Mouse (Mus musculus): ENCODE data around the gene Tgm6. TPM values are rescaled to one million over a fixed set of nuclear protein-coding genes. Genes with fewer than 3 reads are reported as not detected.

The Tgm6 gene
- polyA plus RNA-seq, 1 experiment from 2014 or later: not detected

DNA sequence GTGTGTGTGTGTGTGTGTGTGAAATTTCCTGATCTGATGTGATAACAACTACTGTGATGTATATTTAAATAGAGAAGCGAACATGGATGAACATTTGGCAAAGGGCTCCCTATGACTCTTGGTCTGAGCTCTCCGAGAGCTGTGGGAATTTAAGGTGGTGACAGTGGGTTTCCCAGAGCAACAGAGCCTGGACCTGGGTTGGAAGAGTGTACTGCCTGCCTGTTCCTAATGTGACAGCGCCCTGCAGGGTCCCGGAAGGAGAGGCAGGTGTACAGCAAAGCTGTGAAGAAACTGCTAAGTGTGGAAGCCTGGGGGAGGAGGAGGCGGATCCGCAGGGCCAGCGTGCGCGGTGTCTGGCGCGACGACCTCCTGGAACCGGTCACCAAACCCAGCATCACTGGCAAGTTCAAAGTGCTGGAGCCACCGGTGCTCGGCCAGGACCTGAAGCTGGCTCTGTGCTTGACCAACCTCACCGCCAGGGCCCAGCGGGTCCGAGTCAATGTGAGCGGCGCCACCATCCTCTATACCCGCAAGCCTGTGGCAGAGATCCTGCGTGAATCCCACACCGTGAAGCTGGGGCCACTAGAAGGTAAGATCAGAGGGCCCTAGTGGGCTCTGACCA lies 32.6 kb downstream of the Tgm6 start:
- Histone ChIP-seq H3K9ac (replicated peaks; ENCODE audit: low read length) (no peak overlapping the region), H3K27ac (ENCODE audit: low read length) (no peak overlapping the region), H3K4me2 (replicated peaks; ENCODE audit: low read depth, low read length) (no peak overlapping the region), H3K9me3 (ENCODE audit: low read length) (no peaks in the 10 kb centered on the region), H3K4me1 (ENCODE audit: insufficient read depth, low read length) (no peaks in the 10 kb centered on the region), H3K4me3 (ENCODE audit: low read length) (no peak overlapping the region), H3K36me3 (ENCODE audit: insufficient read depth, low read length) (no peaks in the 10 kb centered on the region), H3K27me3 (ENCODE audit: insufficient read depth, low read length) (no peaks in the 10 kb centered on the region)
- WGBS: 82% methylated on average over 23 of the region's 23 CpGs
- ATAC-seq (ENCODE audit: low FRiP score, low TSS enrichment): 0 out of 2 replicates have a peak, but pooled peaks have one; percentile 27

DNA sequence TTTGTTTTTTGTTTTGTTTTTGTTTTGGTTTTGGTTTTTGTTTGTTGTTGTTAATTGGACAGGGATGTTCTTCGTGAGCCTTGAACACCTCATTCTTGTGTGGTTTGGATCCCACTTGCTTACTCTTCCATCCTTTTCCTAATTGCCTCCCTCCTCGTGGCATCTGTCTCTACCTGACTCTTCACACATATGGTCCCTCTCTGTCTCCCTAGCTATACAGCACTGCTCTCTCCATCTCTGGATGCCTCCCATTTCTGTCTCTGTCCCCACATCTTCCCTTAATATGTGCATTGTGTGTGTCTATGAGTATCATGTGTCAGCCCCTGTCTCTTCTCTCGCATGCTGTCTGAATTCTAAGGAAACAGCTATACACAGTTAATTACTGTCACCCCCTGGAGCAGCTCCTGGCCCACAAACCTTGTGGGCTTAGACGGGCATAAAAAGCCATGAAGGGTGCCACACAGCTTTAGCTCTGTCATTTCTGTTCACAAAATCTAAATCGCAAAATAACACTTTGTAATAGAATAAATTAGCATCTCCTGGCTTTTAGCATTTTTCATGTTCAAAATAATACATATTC lies 34.0 kb downstream of the Tgm6 start:
- Histone ChIP-seq H3K9ac (replicated peaks; ENCODE audit: low read length) (no peak overlapping the region), H3K9me3 (ENCODE audit: low read length) (no peaks in the 10 kb centered on the region), H3K27me3 (ENCODE audit: insufficient read depth, low read length) (no peaks in the 10 kb centered on the region), H3K4me1 (ENCODE audit: insufficient read depth, low read length) (no peaks in the 10 kb centered on the region), H3K27ac (ENCODE audit: low read length) (no peak overlapping the region), H3K4me3 (ENCODE audit: low read length) (no peak overlapping the region), H3K4me2 (replicated peaks; ENCODE audit: low read depth, low read length) (no peak overlapping the region), H3K36me3 (ENCODE audit: insufficient read depth, low read length) (no peaks in the 10 kb centered on the region)
- ATAC-seq (ENCODE audit: low FRiP score, low TSS enrichment): no peak
- 66% methylated on average over 5 of the region's 5 CpGs for WGBS

GRCm38 (mm10) chr2:130155171-130155570 lies 43.0 kb downstream of the Tgm6 start:
- no peak for ATAC-seq (ENCODE audit: low FRiP score, low TSS enrichment)
- Histone ChIP-seq H3K4me2 (replicated peaks; ENCODE audit: low read depth, low read length) (no peak overlapping the region), H3K9ac (replicated peaks; ENCODE audit: low read length) (no peak overlapping the region), H3K27ac (ENCODE audit: low read length) (no peak overlapping the region), H3K9me3 (ENCODE audit: low read length) (no peaks in the 10 kb centered on the region), H3K4me1 (ENCODE audit: insufficient read depth, low read length) (no peaks in the 10 kb centered on the region), H3K27me3 (ENCODE audit: insufficient read depth, low read length) (no peaks in the 10 kb centered on the region), H3K36me3 (ENCODE audit: insufficient read depth, low read length) (no peaks in the 10 kb centered on the region), H3K4me3 (ENCODE audit: low read length) (no peak overlapping the region)
- WGBS: 90% methylated on average over 3 of the region's 3 CpGs

DNA sequence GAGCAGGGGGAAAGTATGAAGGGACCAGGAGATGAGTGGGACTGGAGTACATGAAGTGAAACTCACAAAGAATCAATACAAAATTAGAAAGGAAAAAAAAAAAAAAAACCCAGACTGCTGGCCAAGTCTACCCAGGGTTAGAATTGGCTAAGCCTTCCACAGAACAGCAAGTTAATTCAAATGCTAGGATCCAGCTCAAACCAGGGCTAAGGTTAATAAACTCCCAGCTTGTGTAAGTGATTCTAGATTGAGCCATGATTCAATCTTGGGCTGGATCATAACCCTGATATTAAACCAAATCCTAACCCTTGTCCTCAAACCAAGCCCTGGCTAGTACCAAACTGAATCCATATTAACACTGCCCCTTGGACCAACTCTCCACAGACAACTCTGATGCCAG lies 43.6 kb downstream of the Tgm6 start:
- Histone ChIP-seq H3K27me3 (ENCODE audit: insufficient read depth, low read length) (no peaks in the 10 kb centered on the region), H3K4me1 (ENCODE audit: insufficient read depth, low read length) (no peaks in the 10 kb centered on the region), H3K4me3 (ENCODE audit: low read length) (no peak overlapping the region), H3K27ac (ENCODE audit: low read length) (no peak overlapping the region), H3K9me3 (ENCODE audit: low read length) (no peaks in the 10 kb centered on the region), H3K4me2 (replicated peaks; ENCODE audit: low read depth, low read length) (no peak overlapping the region), H3K36me3 (ENCODE audit: insufficient read depth, low read length) (no peaks in the 10 kb centered on the region), H3K9ac (replicated peaks; ENCODE audit: low read length) (no peak overlapping the region)
- no peak for ATAC-seq (ENCODE audit: low FRiP score, low TSS enrichment)

DNA sequence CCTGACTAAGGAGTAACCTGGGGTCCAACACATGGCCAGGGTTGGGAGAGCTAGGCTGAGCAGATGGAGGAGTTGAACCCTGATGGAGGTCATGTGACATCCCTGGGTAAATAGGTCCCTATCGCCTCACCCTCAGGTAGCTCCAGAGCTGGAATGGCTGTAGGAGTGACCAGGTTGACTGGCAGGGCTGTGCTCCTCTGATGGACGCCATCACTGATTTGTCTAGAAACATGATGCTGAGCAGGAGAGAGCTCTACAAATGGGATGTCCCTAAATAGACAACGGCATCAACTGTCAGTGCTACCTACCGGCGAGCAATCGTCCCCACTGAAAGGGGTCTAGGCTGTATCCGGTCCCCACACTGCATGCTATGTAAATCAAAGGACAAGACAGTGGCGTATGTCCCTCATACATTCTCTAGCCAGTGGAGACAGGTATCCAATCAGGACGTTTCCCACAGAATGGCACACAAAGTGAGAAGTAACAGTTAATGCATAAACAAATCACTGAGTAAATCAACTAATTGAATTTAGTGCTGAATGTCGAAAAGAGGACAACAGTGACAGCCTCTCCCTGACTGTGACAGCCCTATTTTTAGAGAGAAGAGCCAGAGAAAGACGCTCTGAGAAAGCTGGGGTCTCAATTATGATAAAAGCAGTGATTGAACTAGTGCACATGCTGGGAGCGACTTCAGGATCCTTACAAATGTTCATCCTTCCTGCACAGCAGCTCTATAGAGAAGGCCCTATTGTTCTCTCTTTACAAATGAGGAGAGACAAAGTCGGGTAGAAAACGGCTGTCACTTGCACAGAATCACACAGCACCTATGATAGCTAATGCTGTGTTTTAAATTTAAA lies 45.2 kb downstream of the Tgm6 start:
- Histone ChIP-seq H3K36me3 (ENCODE audit: insufficient read depth, low read length) (no peaks in the 10 kb centered on the region), H3K9me3 (ENCODE audit: low read length) (no peaks in the 10 kb centered on the region), H3K4me2 (replicated peaks; ENCODE audit: low read depth, low read length) (no peak overlapping the region), H3K4me3 (ENCODE audit: low read length) (no peak overlapping the region), H3K27ac (ENCODE audit: low read length) (no peak overlapping the region), H3K4me1 (ENCODE audit: insufficient read depth, low read length) (no peaks in the 10 kb centered on the region), H3K9ac (replicated peaks; ENCODE audit: low read length) (no peak overlapping the region), H3K27me3 (ENCODE audit: insufficient read depth, low read length) (no peaks in the 10 kb centered on the region)
- WGBS: 77% methylated on average over 14 of the region's 14 CpGs
- ATAC-seq (ENCODE audit: low FRiP score, low TSS enrichment): 0 out of 2 replicates have a peak, but pooled peaks have one; percentile 31

- no peak for ATAC-seq (ENCODE audit: low FRiP score, low TSS enrichment)
- Histone ChIP-seq H3K36me3 (ENCODE audit: insufficient read depth, low read length) (no peaks in the 10 kb centered on the region), H3K9me3 (ENCODE audit: low read length) (no peaks in the 10 kb centered on the region), H3K27me3 (ENCODE audit: insufficient read depth, low read length) (no peaks in the 10 kb centered on the region), H3K4me2 (replicated peaks; ENCODE audit: low read depth, low read length) (no peak overlapping the region), H3K4me3 (ENCODE audit: low read length) (no peak overlapping the region), H3K9ac (replicated peaks; ENCODE audit: low read length) (no peak overlapping the region), H3K4me1 (ENCODE audit: insufficient read depth, low read length) (no peaks in the 10 kb centered on the region), H3K27ac (ENCODE audit: low read length) (no peak overlapping the region)
- WGBS: 50% methylated on average over 4 of the region's 4 CpGs
These were observed 45.8 kb downstream of the Tgm6 start for GRCm38 (mm10) chr2:130158088-130158437.

GRCm38 (mm10) chr2:130162701-130163100 lies 50.5 kb downstream of the Tgm6 start:
- Histone ChIP-seq H3K27ac (ENCODE audit: low read length) (no peak overlapping the region), H3K4me3 (ENCODE audit: low read length) (no peak overlapping the region), H3K4me2 (replicated peaks; ENCODE audit: low read depth, low read length) (no peak overlapping the region), H3K4me1 (ENCODE audit: insufficient read depth, low read length) (no peaks in the 10 kb centered on the region), H3K9me3 (ENCODE audit: low read length) (no peaks in the 10 kb centered on the region), H3K9ac (replicated peaks; ENCODE audit: low read length) (no peak overlapping the region), H3K36me3 (ENCODE audit: insufficient read depth, low read length) (peaks cover 2% of the 10 kb centered on the region; the same call in 1 of the 2 replicates), H3K27me3 (ENCODE audit: insufficient read depth, low read length) (no peaks in the 10 kb centered on the region)
- no peak for ATAC-seq (ENCODE audit: low FRiP score, low TSS enrichment)
- 80% methylated on average over 5 of the region's 5 CpGs for WGBS

DNA sequence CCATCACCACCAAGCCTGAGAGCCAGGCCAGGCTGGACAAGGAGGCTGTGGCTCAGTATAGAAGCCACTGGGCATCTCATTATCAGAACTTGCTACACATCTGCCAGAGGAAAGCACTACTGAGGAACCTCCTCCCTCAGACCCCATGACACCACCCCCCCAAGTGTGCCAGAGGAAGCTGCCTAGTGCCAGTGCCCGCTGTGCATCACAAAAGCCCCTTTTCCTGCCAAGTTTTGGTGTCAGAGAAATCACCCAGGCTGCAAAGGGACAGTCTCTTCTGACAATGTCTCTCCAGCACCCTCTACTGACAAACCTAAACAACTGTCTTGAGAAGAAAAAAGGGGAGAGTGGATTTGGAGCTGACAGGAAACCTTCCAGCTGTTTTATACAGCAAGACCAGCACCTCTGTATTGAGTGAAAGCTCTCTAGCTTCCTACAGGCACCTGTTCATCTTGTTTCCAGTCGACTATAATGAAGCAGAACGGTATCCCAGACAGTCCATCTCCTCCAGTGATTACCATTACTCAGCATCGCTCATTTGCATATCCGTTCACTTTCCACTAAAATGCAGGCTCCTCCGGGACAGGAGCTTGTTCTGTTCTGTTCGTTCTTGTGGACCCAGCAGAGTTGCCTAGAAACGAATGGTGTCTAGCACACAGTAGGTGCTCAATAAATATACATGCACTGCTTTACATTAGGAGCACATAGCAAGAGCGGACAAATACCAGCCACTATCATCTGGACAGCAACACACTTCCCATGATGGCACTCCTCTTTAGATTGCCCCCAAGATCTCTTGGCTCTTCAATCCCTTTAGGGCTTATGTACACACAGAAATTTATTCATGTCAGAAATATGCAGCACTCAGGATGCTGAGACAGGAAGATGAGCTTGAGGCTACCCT lies 54.3 kb downstream of the Tgm6 start:
- no peak overlapping the region for H3K27ac ChIP-seq (ENCODE audit: low read length)
- H3K4me3 ChIP-seq (ENCODE audit: low read length): no peak overlapping the region
- peak; percentile 35 for ATAC-seq (ENCODE audit: low FRiP score, low TSS enrichment)
- no peak overlapping the region for H3K4me2 ChIP-seq (replicated peaks; ENCODE audit: low read depth, low read length)
- WGBS: 72% methylated on average over 9 of the region's 9 CpGs
- no peaks in the 10 kb centered on the region for H3K9me3 ChIP-seq (ENCODE audit: low read length)
- no peaks in the 10 kb centered on the region for H3K4me1 ChIP-seq (ENCODE audit: insufficient read depth, low read length)
- peaks cover 24% of the 10 kb centered on the region for H3K36me3 ChIP-seq (ENCODE audit: insufficient read depth, low read length)
- H3K9ac ChIP-seq (replicated peaks; ENCODE audit: low read length): no peak overlapping the region
- no peaks in the 10 kb centered on the region for H3K27me3 ChIP-seq (ENCODE audit: insufficient read depth, low read length)

DNA sequence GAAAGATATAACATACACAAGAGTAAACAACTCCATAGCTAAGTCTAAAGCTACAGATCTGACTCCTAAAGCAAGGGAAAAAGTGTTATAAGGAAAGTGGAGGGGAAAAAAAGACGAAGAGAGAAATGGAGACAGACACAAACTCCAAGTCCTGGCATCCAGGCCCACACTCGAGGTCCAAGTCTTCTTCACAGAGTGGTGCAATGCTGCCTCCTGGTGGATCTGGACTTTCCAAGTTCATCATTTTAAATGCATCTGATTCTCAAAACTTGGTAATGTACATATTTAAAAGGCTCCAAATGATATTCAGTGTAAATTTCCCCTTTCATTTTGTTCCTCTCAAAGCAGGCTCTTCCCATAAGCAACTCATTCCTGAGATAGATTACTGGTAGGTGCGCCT lies 55.6 kb downstream of the Tgm6 start:
- no peak overlapping the region for H3K4me3 ChIP-seq (ENCODE audit: low read length)
- no peak overlapping the region for H3K9ac ChIP-seq (replicated peaks; ENCODE audit: low read length)
- H3K27me3 ChIP-seq (ENCODE audit: insufficient read depth, low read length): no peaks in the 10 kb centered on the region
- H3K4me2 ChIP-seq (replicated peaks; ENCODE audit: low read depth, low read length): no peak overlapping the region
- H3K4me1 ChIP-seq (ENCODE audit: insufficient read depth, low read length): no peaks in the 10 kb centered on the region
- no peaks in the 10 kb centered on the region for H3K9me3 ChIP-seq (ENCODE audit: low read length)
- ATAC-seq (ENCODE audit: low FRiP score, low TSS enrichment): no peak
- H3K27ac ChIP-seq (ENCODE audit: low read length): no peak overlapping the region
- H3K36me3 ChIP-seq (ENCODE audit: insufficient read depth, low read length): peaks cover 37% of the 10 kb centered on the region
- 49% methylated on average over 3 of the region's 3 CpGs for WGBS

Data from kidney, embryonic 16.5 days (tissue).